Mouse (Mus musculus) myocyte (in vitro differentiated cells): ENCODE data around the gene Gad2. TPM values are rescaled to one million over a fixed set of nuclear protein-coding genes. Genes with fewer than 3 reads are reported as not detected.
A peak's percentile ranks its signal among the peaks of the same experiment; 100 is the strongest.

Experiments used
- H3K27me3 ChIP-seq: one replicate; pipeline ENCODE4 v1.6.1; 2011; ENCODE audit not compliant: control insufficient read depth, insufficient read depth, insufficient read length
- H3K36me3 ChIP-seq: one replicate; pipeline ENCODE4 v1.6.1; 2011; ENCODE audit not compliant: control insufficient read depth, insufficient read depth
- H3K4me2 ChIP-seq: one replicate; pipeline ENCODE4 v1.6.1; 2011; ENCODE audit warnings: low read depth, control low read depth
- H3K4me3 ChIP-seq: one replicate; pipeline ENCODE4 v1.5.1; 2011; ENCODE audit warnings: mild to moderate bottlenecking, control low read depth, moderate library complexity
- H3K79me2 ChIP-seq: one replicate; pipeline ENCODE4 v1.6.1; 2011; ENCODE audit not compliant: control insufficient read depth, insufficient read depth
- H3ac ChIP-seq: one replicate; pipeline ENCODE4 v1.6.1; 2011; ENCODE audit not compliant: control insufficient read depth, insufficient read length
- CEBPB ChIP-seq: IDR thresholded peaks from 2 replicates; pipeline ENCODE4 v1.6.1; 2011; ENCODE audit warnings: mild to moderate bottlenecking, moderate library complexity; ENCODE audit not compliant: poor library complexity, insufficient read depth, severe bottlenecking
- E2F4 ChIP-seq: IDR thresholded peaks from one replicate; pipeline ENCODE4 v1.6.1; 2011; ENCODE audit warnings: mild to moderate bottlenecking, control low read depth, moderate library complexity; ENCODE audit not compliant: insufficient read depth
- MAX ChIP-seq: IDR thresholded peaks from one replicate; pipeline ENCODE4 v1.6.1; 2011; ENCODE audit warnings: low read depth, mild to moderate bottlenecking, control low read depth
- MYOD1 ChIP-seq, 3 experiments: IDR thresholded peaks; one replicate each; pipeline ENCODE4 v1.6.1; 2011; ENCODE audit warnings: control low read depth in 2 of 3, low read depth in 2 of 3, mild to moderate bottlenecking in 2 of 3, moderate library complexity in 1 of 3; ENCODE audit not compliant: insufficient read length in 2 of 3, control insufficient read depth in 1 of 3
- MYOG ChIP-seq, 3 experiments: IDR thresholded peaks; one replicate each; pipeline ENCODE4 v1.6.1; 2011; ENCODE audit warnings: control low read depth in 2 of 3, low read depth in 2 of 3, mild to moderate bottlenecking in 2 of 3; ENCODE audit not compliant: insufficient read length in 2 of 3, control insufficient read depth in 1 of 3, insufficient read depth in 1 of 3
- POLR2A ChIP-seq: IDR thresholded peaks from one replicate; pipeline ENCODE4 v1.6.1; 2011; ENCODE audit warnings: low read depth, mild to moderate bottlenecking, control low read depth, moderate library complexity; ENCODE audit not compliant: insufficient read length
- POLR2AphosphoS2 ChIP-seq: IDR thresholded peaks from one replicate; pipeline ENCODE4 v1.6.1; 2011; ENCODE audit warnings: low read depth, control low read depth; ENCODE audit not compliant: insufficient read length
- REST ChIP-seq: IDR thresholded peaks from one replicate; pipeline ENCODE4 v1.6.1; 2011; ENCODE audit warnings: mild to moderate bottlenecking, control low read depth, moderate library complexity; ENCODE audit not compliant: insufficient read depth, insufficient read length
- SRF ChIP-seq: IDR thresholded peaks from one replicate; pipeline ENCODE4 v1.6.1; 2011; ENCODE audit warnings: low read depth; ENCODE audit not compliant: control insufficient read depth, insufficient read length
- TCF12 ChIP-seq: IDR thresholded peaks from one replicate; pipeline ENCODE4 v1.6.1; 2011; ENCODE audit warnings: mild to moderate bottlenecking, control low read depth; ENCODE audit not compliant: poor library complexity, insufficient read depth, severe bottlenecking
- TCF3 ChIP-seq: IDR thresholded peaks from one replicate; pipeline ENCODE4 v1.6.1; 2011; ENCODE audit warnings: low read depth, control low read depth; ENCODE audit not compliant: insufficient read length
- USF1 ChIP-seq: IDR thresholded peaks from one replicate; pipeline ENCODE4 v1.6.1; 2011; ENCODE audit warnings: low read depth, mild to moderate bottlenecking, control low read depth, moderate library complexity
- polyA plus RNA-seq: library from polyadenylated mRNA; unstranded; fragments of >200 nt; fragmentation: generic; extraction: Trizol; gene quantifications from one replicate; pipeline ENCODE4 v1.2.1, GENCODE M21; 2012; ENCODE audit warnings: missing spikeins

The Gad2 gene
- polyA plus RNA-seq, 1 experiment, result not detected

DNA sequence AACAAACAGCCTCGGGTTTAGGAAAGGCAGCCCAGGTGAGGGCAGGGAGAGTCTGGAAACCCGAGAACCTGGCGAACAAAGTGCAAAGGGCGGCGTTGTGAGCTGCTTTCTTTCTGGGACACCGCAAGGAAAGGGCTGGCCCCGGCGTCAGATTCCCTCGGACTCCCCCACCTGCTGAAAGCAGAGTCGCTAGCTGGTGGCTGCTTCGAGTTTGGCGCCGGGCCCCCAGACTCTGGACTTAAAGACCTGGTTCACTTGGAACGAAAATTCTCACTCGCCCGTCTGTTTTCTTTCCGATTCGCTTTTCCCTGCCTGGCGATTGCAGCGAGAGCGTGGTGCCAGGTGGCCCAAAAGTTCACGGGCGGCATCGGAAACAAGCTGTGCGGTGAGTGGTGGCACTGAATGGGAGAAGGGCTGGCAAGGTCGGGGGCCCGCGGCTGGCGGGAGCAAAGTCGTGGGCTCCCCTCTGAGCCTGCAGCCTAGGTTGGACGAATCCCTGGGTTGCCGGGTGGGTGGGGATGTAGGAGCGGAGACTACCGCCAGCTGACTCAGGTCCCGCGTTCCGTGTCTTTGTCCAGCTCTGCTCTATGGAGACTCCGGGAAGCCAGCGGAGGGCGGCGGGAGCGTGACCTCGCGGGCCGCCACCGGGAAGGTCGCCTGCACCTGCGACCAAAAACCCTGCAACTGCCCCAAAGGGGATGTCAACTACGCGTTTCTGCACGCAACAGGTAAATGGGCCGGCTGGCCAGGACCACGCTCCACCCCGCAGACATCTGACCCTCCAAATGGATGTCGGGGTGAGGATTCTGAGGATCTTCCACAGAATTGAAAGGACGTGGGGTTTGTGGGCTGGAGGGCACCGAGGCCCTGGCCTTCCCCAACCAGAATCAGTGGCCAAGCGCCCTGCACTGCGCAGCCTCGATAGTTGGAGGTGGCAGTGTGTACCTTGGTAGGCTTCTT lies 1.4 kb downstream of the Gad2 start:
- Histone ChIP-seq H3ac (no peak overlapping the region), H3K4me2 (peak overlapping the region; percentile 24), H3K27me3 (peaks cover 31% of the 10 kb centered on the region), H3K36me3 (no peaks in the 10 kb centered on the region), H3K4me3 (no peak overlapping the region), H3K79me2 (no peaks in the 10 kb centered on the region)
- TF ChIP-seq CEBPB (no peak), POLR2AphosphoS2 (no peak), TCF3 (no peak), REST (no peak), USF1 (no peak), TCF12 (no peak), E2F4 (no peak), MYOD1 (IDR thresholded peaks at IDR 0.05; ENCODE audit: control insufficient read depth in 1 of 3, insufficient read length in 2 of 3, low read depth in 2 of 3) (no peak), POLR2A (no peak), MYOG (IDR thresholded peaks at IDR 0.05; ENCODE audit: control insufficient read depth in 1 of 3, insufficient read depth in 1 of 3, insufficient read length in 2 of 3, low read depth in 2 of 3) (no peak), MAX (no peak), SRF (no peak)

DNA sequence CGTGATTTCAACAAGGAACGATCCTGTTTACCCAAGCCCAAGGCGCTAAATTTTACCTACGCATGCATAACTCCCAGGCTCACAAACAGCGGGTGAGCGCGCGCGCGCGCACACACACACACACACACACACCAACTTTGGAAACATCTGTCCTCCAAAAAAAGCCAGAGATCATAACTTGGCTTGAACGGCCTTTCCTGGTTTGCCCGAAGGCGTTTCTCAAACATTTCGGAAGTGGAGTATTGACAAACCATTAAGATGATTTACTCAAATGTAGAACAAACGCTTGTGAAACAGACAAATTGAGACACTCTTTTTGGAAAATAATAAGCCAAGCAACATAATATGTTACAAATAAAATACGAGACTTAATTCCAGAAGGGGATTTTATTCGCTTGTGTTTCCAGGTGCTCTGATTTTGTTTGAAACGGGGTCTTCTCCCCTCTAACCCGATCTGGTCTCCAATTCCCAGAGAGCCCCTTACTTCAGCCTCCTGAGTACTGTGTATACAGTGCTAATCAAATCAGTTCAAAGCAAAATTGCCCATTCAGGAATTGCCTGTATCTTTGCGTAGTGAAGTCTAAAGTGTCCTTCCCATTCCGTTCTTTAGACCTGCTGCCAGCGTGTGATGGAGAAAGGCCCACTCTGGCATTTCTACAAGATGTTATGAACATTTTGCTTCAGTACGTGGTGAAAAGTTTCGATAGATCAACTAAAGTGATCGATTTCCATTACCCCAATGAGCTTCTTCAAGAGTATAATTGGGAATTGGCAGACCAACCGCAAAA lies 2.4 kb downstream of the Gad2 start:
- no peaks in the 10 kb centered on the region for H3K36me3 ChIP-seq
- no peak overlapping the region for H3K4me2 ChIP-seq
- peaks cover 26% of the 10 kb centered on the region for H3K27me3 ChIP-seq
- no peak overlapping the region for H3ac ChIP-seq
- TF ChIP-seq TCF12 (no peak), USF1 (no peak), POLR2A (no peak), TCF3 (no peak), E2F4 (no peak), SRF (no peak), MYOD1 (IDR thresholded peaks at IDR 0.05; ENCODE audit: control insufficient read depth in 1 of 3, insufficient read length in 2 of 3, low read depth in 2 of 3) (no peak), MYOG (IDR thresholded peaks at IDR 0.05; ENCODE audit: control insufficient read depth in 1 of 3, insufficient read depth in 1 of 3, insufficient read length in 2 of 3, low read depth in 2 of 3) (no peak), MAX (no peak), REST (no peak), CEBPB (no peak)
- no peak overlapping the region for H3K4me3 ChIP-seq
- H3K79me2 ChIP-seq, result no peaks in the 10 kb centered on the region

DNA sequence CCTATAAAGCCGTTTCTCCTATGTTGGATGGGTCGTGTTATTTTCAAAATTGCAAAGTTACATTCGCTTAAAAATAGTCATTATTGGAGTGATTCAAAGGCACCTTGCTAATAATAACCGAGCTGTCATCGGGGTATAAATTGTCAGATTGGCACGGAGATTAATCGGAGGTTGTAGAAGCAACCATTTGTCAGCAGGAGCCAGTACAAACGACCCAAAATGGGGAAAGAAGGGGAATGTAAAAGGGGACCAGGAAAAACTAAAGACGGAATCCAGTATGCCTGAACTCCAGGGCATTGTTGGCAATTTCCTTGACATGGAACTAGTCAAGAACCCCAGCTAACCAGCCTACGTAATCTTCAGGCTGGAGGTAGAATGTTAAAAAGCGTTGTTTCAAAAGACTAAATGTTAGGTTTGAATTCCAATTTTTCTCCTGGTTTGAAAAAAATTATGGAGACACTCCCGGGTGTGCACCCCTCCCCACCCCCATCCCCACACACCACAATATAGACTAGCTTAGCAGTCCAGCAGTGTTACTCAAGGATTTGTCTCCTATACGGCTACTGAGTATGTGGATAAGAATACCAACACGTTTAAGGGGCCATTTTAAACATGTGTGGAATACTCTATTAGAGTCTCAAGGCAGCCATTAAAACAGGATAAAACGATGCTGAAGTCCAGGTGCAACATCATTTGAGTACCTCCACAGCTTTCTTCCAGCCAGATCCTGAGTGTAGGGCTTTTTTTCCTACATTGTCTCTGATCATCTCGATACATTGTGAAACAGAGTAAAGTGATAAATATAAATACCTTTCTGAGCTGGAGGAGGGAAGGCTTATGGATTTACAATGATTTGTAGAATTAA lies 3.3 kb downstream of the Gad2 start:
- no peak overlapping the region for H3K4me3 ChIP-seq
- H3K27me3 ChIP-seq, result peaks cover 23% of the 10 kb centered on the region
- H3ac ChIP-seq, result no peak overlapping the region
- no peak overlapping the region for H3K4me2 ChIP-seq
- H3K36me3 ChIP-seq, result no peaks in the 10 kb centered on the region
- H3K79me2 ChIP-seq, result no peaks in the 10 kb centered on the region
- TF ChIP-seq CEBPB (no peak), TCF3 (no peak), TCF12 (no peak), POLR2A (no peak), SRF (no peak), MYOG (IDR thresholded peaks at IDR 0.05; ENCODE audit: control insufficient read depth in 1 of 3, insufficient read depth in 1 of 3, insufficient read length in 2 of 3, low read depth in 2 of 3) (no peak), USF1 (no peak), POLR2AphosphoS2 (no peak), REST (no peak), MAX (no peak), MYOD1 (IDR thresholded peaks at IDR 0.05; ENCODE audit: control insufficient read depth in 1 of 3, insufficient read length in 2 of 3, low read depth in 2 of 3) (no peak), E2F4 (no peak)

DNA sequence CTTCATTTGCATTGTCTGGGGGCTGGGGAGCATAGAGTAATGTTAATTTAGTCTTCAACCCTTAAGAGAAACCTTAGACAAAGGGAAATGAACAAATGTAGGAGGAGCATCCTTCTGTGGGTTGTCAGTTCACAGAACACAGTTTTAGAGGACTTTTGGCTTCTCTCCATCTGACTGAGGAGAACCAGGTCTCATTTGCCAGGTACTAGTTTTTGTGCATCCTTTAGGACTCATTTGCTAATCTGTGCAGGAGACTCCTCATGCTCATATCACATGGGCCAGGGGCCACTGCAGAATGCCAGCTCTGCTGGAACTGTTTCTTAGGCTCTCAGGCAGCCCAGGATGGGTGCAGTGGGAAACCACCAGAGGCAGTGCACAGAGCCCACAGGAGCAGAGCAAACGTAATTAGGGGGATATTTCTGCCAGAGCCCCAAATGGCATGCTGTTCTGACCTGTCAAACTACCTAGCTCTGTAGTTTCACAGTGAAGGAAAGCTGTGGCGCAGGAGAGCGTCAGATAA lies 5.2 kb downstream of the Gad2 start:
- Histone ChIP-seq H3K79me2 (no peaks in the 10 kb centered on the region), H3K36me3 (no peaks in the 10 kb centered on the region), H3ac (no peak overlapping the region), H3K4me3 (no peak overlapping the region), H3K4me2 (no peak overlapping the region), H3K27me3 (peaks cover 16% of the 10 kb centered on the region)
- no peak for TF ChIP-seq MYOD1 (IDR thresholded peaks at IDR 0.05; ENCODE audit: control insufficient read depth in 1 of 3, insufficient read length in 2 of 3, low read depth in 2 of 3)
- TF ChIP-seq USF1, result no peak
- no peak for TF ChIP-seq CEBPB
- TF ChIP-seq POLR2A, result no peak
- no peak for TF ChIP-seq REST
- TF ChIP-seq SRF, result no peak
- no peak for TF ChIP-seq MYOG (IDR thresholded peaks at IDR 0.05; ENCODE audit: control insufficient read depth in 1 of 3, insufficient read depth in 1 of 3, insufficient read length in 2 of 3, low read depth in 2 of 3)
- TF ChIP-seq TCF12, result no peak
- TF ChIP-seq MAX, result no peak
- no peak for TF ChIP-seq E2F4
- TF ChIP-seq POLR2AphosphoS2, result no peak
- no peak for TF ChIP-seq TCF3
